Comparison of ENCODE assay signal across 9 mouse cellular contexts in the genomic region with DNA sequence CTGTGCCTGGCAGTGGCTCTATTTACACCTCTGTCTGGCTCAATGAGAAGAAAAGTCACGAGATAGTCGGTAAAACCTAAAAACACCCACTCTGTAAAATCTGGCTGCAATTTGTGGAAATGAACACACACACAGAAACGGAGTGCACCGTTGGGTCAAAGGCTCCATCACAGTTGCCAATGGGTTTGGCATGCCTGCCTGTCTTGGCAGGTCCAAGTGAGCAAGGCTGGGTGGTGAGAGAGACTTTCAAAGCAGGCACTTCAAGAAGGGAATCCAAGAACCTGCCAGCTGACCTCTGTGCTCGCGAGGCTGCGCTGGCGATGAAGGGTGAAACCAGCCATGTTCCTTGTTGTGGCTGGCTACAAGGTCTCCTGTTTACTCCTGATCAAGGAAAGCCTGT.
A peak's percentile ranks its signal among the peaks of the same experiment; 100 is the strongest.
DNase-seq lines count a peak whose midpoint lies in the region; ATAC-seq lines count a peak whose summit lies in the region.
"Had no signal": no experiment of that assay in that cellular context is flagged by ENCODE, and none has a peak within 500 bp of the region (broad histone marks: within the 10 kb centered on the region; RNA-seq: fewer than 3 reads in every experiment).

No protein-coding gene starts in this region.

- H3K27ac ChIP-seq in limb, embryonic 15.5 days = no peak overlapping the region
- H3K27ac ChIP-seq in hindbrain, embryonic 11.5 days (ENCODE audit: low read depth, low read length) = no peak overlapping the region
- H3K27ac ChIP-seq: liver, embryonic 14.5 days had no signal

- H3K9me3 ChIP-seq in limb, embryonic 15.5 days = no peaks in the 10 kb centered on the region
- H3K9me3 ChIP-seq in hindbrain, embryonic 11.5 days (ENCODE audit: control insufficient read depth, low read length) = no peaks in the 10 kb centered on the region

- no peak overlapping the region for H3K9ac ChIP-seq in limb, embryonic 15.5 days
- H3K9ac ChIP-seq in hindbrain, embryonic 11.5 days (ENCODE audit: low read depth, low read length) = no peak overlapping the region
- H3K9ac ChIP-seq: liver, embryonic 14.5 days had no signal

- 0 out of 2 replicates have a peak, but pooled peaks have one; percentile 58 for ATAC-seq in limb, embryonic 15.5 days (ENCODE audit: insufficient number of reproducible peaks, low FRiP score, low TSS enrichment, low read depth)
- ATAC-seq in hindbrain, embryonic 11.5 days (ENCODE audit: low FRiP score) = no peak

- no peak overlapping the region for H3K4me2 ChIP-seq in limb, embryonic 15.5 days
- H3K4me2 ChIP-seq in hindbrain, embryonic 11.5 days (replicated peaks; ENCODE audit: low read depth, low read length) = no peak overlapping the region

- 51% methylated on average over 8 of the region's 8 CpGs for WGBS in limb, embryonic 15.5 days
- WGBS in hindbrain, embryonic 11.5 days = 79% methylated on average over 8 of the region's 8 CpGs

- H3K4me3 ChIP-seq in limb, embryonic 15.5 days = no peak overlapping the region
- H3K4me3 ChIP-seq in hindbrain, embryonic 11.5 days (ENCODE audit: low read depth, low read length) = no peak overlapping the region
- H3K4me3 ChIP-seq: myocyte had no signal

- H3K36me3 ChIP-seq in limb, embryonic 15.5 days = no peaks in the 10 kb centered on the region
- H3K36me3 ChIP-seq in hindbrain, embryonic 11.5 days (ENCODE audit: control insufficient read depth, insufficient read depth, low read length) = no peaks in the 10 kb centered on the region

- H3K4me1 ChIP-seq in limb, embryonic 15.5 days = peaks cover 11% of the 10 kb centered on the region; the same call in 1 of the 2 replicates
- no peaks in the 10 kb centered on the region for H3K4me1 ChIP-seq in hindbrain, embryonic 11.5 days (replicated peaks; ENCODE audit: control insufficient read depth, insufficient read depth, low read length)

- H3K27me3 ChIP-seq in limb, embryonic 15.5 days = no peaks in the 10 kb centered on the region
- H3K27me3 ChIP-seq in hindbrain, embryonic 11.5 days (ENCODE audit: control insufficient read depth, insufficient read depth, low read length) = no peaks in the 10 kb centered on the region

- DNase-seq in kidney, adult 18-20 months = peak; percentile 28
- no peak for DNase-seq in kidney, postnatal 4 days
- DNase-seq in adrenal gland, postnatal 10 days = peak; percentile 76
- DNase-seq in fibroblast of lung, adult 2 months (ENCODE audit: low read depth) = peak; percentile 100
- DNase-seq in hindbrain, embryonic 11.5 days (ENCODE audit: low spot score) = no peak
- no peak for DNase-seq in urinary bladder, postnatal 14 days (ENCODE audit: low spot score)

Comparison
In these comparisons a context has a peak if more than half of its experiments do, and no peak if none do; other contexts are left out.
1. DNase-seq: peak in kidney, adult 18-20 months (single experiment), adrenal gland, postnatal 10 days (single experiment) and fibroblast of lung, adult 2 months (single experiment); none in kidney, postnatal 4 days (0 of 2), hindbrain, embryonic 11.5 days (single experiment) and urinary bladder, postnatal 14 days (single experiment).